Mouse (Mus musculus): Measurements from ENCODE around the gene Tmem158.

The Tmem158 gene

GRCm38 (mm10) chr9:123260611-123261021 is at the start of gene Tmem158:
Tmem158 (minus strand) TSS chr9:123260764.
- in situ Hi-C loops (cut with MboI; ENCODE audit: unreplicated experiment in 2 of 2), result no loop called here

DNA sequence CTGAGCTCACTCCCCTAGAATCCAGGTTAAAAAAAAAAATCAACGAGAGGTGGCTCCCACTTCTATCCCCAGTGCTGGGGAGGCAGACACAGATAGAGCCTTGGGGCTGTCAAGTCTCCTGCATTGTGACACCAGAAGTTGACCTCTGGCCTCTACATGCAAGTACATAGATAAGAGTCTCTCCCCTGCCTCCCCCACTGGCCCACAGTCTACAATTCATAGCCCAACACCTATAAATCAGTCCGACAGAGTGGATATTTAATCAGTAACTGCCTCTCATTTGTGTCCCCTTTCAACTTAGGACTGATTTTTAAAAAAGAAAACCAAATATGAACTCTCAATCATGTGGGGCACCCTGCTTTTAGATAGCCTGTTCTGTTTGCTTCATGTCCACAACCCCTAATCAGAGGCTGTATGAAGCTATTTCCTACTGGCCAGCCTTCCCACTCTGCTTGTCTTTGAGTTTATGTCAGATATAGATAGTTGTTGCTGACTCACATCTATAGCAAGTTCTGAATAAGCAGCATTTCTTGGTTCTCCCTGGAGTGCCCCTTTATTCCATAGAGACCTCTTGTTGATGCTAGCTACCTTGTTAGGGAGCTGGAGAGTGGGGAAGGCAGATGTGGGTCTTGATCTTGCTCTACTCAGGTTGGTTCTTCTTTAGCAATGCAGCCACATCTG is 49.3 kb upstream of the Tmem158 start:
- in situ Hi-C loops (cut with MboI; ENCODE audit: unreplicated experiment in 2 of 2), result no loop called here

DNA sequence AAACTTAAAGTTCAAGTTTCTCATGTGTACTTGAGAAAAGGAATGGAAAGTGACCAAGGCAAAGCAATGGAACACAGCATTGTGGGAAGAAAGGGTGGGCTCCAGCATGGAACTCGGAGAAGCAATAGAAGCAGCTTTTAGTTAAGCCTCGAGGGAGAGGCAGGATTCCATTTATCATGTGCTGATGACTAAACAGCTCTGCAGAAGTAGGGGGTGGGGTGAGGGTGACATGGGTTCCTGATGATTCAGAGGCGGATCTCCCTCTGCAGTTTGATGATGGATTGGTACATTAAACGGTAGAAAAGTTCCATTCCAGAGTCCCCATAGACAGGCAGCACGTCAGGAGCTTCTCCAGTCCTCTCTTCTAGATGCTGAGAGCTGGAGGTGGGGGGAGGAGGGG is 48.5 kb upstream of the Tmem158 start:
- in situ Hi-C loops (cut with MboI; ENCODE audit: unreplicated experiment in 2 of 2), result no loop called here

- in situ Hi-C loops (cut with MboI; ENCODE audit: unreplicated experiment in 2 of 2), result no loop called here
Observed at GRCm38 (mm10) chr9:123304917-123305316, 44.4 kb upstream of the Tmem158 start.

DNA sequence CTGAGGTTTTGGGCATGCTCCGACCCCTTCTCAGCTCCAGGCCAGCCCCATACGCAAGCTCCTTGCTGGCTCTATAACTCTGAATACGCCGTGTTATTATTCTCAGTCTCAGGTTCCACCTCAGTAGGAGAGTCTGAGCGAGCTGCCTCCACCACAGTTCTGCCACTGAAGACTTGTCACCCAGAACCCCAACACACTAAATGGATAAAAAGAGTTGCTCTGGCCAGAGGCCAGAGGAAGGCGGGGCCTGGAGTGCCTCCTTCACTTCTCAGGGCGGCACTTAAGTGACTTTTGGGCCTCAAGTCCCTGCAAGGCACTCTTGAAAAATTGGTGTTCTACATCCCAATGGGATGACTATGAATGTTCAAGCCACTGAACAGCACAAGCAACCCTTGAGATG is 43.4 kb upstream of the Tmem158 start:
- in situ Hi-C loops (cut with MboI; ENCODE audit: unreplicated experiment in 2 of 2), result no loop called here

GRCm38 (mm10) chr9:123302759-123303313 is 42.3 kb upstream of the Tmem158 start:
- in situ Hi-C loops (cut with MboI; ENCODE audit: unreplicated experiment in 2 of 2), result no loop called here

DNA sequence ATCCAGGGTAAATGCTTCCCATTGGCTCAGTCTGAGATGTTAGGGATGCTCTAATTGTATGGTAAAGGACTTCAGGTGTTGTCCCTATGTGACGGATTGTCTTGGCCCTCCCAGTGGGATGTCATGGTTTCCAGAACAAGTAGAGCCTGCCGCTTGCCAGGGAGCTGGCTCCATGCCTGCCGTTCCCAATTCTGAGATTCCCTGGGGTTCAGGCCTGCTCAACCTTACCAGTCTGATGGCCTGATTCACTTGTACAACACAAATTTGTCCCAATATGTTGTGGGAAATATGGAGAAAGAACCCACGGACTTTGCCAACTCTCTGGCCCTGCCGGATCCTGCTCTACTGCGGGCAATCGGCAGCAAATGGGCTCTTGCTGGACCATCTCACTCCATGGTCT is 37.3 kb upstream of the Tmem158 start:
- in situ Hi-C loops (cut with MboI; ENCODE audit: unreplicated experiment in 2 of 2), result no loop called here

DNA sequence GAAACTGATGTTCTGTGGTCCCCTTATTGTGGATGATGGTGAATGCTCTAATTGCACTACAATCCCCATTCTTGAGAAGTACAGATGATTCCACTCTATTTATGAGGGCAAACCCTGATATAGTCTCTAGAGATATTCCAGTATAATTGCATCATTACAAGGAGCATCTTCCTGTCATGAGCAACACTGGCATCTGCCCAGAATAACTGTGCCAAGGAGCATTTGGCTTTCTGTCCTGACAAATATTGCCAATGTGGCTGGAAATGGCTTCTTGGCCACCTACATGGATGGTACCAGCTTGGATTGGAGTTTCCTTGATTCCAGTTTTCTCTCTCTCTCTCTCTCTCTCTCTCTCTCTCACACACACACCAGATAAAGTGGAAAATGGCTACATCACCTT is 35.7 kb upstream of the Tmem158 start:
- in situ Hi-C loops (cut with MboI; ENCODE audit: unreplicated experiment in 2 of 2), result no loop called here

GRCm38 (mm10) chr9:123294581-123294980 is 34.0 kb upstream of the Tmem158 start:
- in situ Hi-C loops (cut with MboI; ENCODE audit: unreplicated experiment in 2 of 2), result no loop called here

DNA sequence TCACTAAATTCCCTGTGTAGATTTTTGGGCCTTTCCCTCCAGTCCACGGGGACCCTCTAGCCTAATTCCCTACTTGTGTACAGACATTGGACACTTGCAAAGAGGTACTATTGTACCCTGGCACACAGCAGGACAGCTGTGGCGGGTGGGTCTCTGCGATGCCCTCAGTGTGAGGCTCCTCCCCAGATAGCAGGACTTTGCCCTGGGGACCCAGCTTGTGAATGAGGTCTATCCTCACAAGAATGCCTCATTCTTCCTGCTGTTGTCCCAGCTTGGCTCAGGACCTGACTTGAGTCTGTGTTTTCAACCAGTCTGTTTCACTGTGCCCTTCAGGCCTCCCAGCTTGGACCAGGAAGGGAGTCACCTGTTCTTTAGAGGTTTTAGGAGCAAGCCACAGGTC is 27.8 kb upstream of the Tmem158 start:
- in situ Hi-C loops (cut with MboI; ENCODE audit: unreplicated experiment in 2 of 2), result no loop called here

DNA sequence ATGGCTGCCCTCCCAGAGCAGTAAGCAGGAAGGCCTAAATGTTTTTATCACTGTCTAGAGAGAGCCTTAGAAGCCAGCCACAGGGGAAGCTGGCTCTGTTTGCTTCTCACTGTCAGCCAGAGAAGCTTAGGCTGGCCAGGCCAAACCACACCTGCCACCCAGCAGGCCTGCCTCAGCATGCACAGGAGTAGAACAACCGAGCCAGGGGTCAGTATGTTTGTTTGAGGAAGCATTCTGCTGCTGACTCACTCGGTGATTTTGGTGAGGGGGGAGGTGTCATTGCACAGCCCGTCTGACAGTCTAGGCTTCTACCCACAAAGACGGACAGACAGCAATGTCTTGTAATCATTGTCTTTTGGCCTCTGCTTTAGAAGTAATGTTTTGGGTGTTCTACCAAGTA is 25.1 kb upstream of the Tmem158 start:
- in situ Hi-C loops (cut with MboI; ENCODE audit: unreplicated experiment in 2 of 2), result no loop called here

DNA sequence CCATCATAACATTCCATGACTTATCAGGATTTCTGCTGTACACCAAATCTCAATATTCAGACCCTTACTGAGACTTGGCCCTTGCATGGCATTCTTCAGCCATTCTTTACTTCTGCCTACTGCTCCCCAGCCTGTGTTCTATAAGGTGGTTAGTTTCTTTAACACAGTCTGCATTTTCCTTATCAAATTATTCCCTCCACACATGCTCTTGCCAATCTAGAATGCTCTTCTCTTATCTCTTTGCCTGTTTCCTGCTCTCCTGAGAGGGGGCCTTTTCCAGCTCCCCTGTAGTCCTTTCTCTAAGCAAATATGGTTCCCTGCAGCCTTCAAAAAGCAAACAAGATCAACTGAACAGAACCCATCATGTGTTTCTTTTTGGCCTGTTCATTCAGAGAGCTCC is 20.2 kb upstream of the Tmem158 start:
- in situ Hi-C loops (cut with MboI; ENCODE audit: unreplicated experiment in 2 of 2), result no loop called here

GRCm38 (mm10) chr9:123278003-123278402 is 17.4 kb upstream of the Tmem158 start:
- in situ Hi-C loops (cut with MboI; ENCODE audit: unreplicated experiment in 2 of 2), result no loop called here

- in situ Hi-C loops (cut with MboI; ENCODE audit: unreplicated experiment in 2 of 2), result no loop called here
Observed at GRCm38 (mm10) chr9:123275373-123275772, 14.8 kb upstream of the Tmem158 start.

DNA sequence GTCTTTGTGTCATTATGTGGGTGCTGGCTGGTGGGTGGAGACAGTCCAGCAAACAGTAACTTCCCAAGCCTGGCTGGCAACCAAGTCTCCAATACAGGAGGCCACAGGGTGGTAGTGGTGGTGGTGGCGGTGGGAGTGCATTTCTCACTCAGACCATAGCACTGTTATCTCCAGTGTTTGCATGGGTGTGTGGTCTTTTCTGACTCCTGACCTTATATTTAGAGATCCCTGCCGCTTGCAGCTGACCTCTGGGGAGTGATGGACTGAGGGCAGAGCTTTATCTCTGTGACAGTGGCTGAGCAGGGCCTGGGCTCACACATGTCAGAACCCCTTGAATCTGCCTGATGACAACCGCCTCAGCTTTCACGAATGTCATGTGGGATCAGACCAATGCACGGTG is 14.1 kb upstream of the Tmem158 start:
- in situ Hi-C loops (cut with MboI; ENCODE audit: unreplicated experiment in 2 of 2), result no loop called here

- in situ Hi-C loops (cut with MboI; ENCODE audit: unreplicated experiment in 2 of 2), result no loop called here
Observed at GRCm38 (mm10) chr9:123273876-123274275, 13.3 kb upstream of the Tmem158 start.

DNA sequence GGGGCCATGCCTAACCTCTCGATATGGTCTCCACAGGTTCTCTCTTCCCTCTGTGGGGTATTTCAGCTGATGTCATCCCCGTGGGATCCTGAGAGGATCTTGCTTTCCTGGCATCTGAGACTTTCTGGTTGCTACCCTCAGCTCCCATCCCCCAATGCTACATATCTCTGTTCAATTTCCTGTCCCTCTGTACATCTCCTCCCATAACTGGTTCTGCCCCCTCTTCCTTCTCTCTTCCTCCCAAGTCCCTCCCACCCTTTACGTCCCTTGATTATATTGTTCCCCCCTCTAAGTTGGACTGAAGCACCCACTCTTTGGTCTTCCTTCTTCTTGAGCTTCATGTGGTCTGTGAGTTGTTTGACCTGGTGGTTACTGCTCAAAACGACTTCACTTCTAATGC is 11.0 kb upstream of the Tmem158 start:
- in situ Hi-C loops (cut with MboI; ENCODE audit: unreplicated experiment in 2 of 2), result no loop called here

DNA sequence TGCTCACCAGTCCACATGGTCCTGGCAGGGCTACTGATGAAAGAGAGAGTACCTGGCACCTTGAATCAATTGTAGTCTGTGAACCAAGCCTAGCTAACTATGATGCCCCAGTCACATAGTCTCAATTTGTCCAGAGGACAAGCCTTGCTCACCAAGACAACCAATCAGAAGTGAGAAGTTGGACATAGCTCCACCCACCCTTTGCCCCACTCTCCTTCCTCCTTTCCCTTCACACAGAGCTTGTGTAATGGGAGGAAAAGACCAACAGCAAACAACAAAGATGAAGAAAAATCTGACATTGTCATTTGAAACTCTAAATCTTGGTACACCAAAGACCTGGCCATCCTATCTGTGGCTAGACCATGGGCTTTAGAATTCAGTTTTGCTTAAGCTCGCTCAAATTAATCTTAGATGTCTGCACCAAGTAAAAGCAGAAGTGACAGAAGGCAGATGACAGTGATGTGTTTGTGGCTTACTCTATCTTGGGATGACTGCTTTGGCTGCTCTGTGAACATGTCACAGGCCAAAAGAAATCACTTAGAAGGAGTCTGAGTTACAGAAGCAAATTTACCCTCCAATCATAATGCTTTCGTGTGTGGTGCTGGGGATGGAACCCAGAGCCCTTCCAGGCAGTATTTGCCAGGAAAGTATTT is 9.5 kb upstream of the Tmem158 start:
- in situ Hi-C loops (cut with MboI; ENCODE audit: unreplicated experiment in 2 of 2), result no loop called here

DNA sequence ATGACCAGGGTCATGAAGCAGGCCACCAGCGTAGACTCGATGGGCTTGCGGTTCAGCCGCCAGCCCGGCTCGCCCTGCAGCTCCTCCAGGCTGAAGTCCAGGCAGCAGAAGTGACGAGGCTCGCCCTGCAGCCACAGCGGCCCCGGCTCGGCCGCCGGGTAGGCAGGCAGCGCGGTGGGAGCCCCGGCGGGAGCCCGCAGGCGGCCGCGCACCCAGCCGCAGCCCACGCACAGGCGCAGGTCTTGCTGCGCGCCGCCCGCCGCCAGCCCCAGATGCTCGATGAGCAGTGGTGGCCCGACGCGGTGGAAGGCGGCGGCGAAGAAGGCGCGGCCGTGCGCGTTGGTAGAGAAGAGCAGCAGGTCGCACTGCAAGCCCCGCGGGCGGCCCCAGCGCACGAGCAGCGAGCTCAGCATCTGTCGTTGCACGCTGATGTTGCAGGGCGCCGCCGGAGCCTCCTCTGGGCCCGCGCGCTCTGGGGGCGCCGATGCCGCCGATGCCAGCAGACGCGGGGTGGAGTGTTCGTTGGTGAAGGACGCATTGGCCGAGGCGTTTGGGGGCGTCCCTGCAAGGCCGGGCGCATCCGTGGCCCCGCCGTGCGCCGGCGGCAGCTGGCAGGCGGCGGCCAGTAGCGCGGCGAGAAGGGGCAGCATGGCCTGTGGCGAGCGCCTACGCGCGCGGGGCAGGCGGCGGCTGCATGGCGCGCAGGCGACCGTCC is 511 bp downstream of the Tmem158 start:
- in situ Hi-C loops (cut with MboI; ENCODE audit: unreplicated experiment in 2 of 2), result loop anchor here in 1 of 2 experiments (10.0 kb wide), 2 partner anchors 175 to 265 kb away; partner anchors contain the start of gene Sacm1l

GRCm38 (mm10) chr9:123259461-123259895 is 1.1 kb downstream of the Tmem158 start:
- in situ Hi-C loops (cut with MboI; ENCODE audit: unreplicated experiment in 2 of 2), result loop anchor here in 1 of 2 experiments (10.0 kb wide), 2 partner anchors 175 to 265 kb away; partner anchors contain the start of gene Sacm1l

DNA sequence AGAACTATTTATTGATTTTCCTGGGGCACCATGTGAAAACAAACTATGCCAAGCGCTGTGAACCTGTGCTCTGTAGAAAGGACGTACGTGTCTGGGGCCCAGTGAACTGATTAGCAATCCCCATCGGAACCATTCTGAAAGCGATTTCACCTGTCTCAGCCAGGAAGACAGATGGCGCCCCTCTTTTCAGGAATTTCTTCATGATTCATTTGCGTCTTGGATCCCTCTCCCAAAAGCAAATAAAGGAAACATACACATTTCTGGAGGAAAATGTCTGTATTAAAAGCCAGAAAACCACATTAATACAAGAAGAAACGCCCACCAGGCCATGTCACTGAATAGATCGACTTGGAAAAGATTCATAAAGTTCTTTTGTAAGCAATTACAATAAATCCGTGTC is 1.8 kb downstream of the Tmem158 start:
- in situ Hi-C loops (cut with MboI; ENCODE audit: unreplicated experiment in 2 of 2), result loop anchor here in 1 of 2 experiments (10.0 kb wide), 2 partner anchors 176 to 266 kb away; partner anchors contain the start of gene Sacm1l
